Mouse (Mus musculus) ES-Bruce4 (cell line): ENCODE measurements around the gene Cerk.

ENCODE experiments used
- CTCF ChIP-seq: IDR thresholded peaks from one replicate; pipeline ENCODE4 v1.8.1; 2011; ENCODE audit warnings: low read depth, low read length
- POLR2A ChIP-seq: IDR thresholded peaks from one replicate; pipeline ENCODE4 v1.8.1; 2011; ENCODE audit warnings: low read length; ENCODE audit not compliant: insufficient read depth

- TF ChIP-seq POLR2A (no peak), CTCF (no peak)
Measured at GRCm38 (mm10) chr15:86104401-86105344, 81.3 kb downstream of the Cerk start.
